Mouse (Mus musculus): ENCODE results near the gene U2af1.

Gene U2af1

GRCm38 (mm10) chr17:31660661-31661250, 2.1 kb upstream of the U2af1 start:
- peak; percentile 50 for DNase-seq

DNA sequence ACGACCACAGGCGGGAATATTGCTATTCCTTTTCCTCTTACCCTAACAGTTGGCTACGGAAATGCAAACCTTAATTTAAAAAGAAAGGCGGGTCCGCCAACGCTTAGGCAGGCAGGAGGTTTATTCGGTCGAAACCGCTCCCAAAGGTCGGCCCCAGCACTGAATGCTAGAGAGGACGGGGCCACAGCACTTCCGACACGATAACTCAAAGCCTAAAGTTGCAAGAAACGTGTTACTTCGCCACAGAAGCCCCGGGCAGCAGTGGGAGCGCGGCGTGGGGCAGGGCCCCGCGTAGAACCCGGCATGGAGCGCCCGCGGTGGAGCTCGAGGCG, 590 bp downstream of the U2af1 start:
- no peak for DNase-seq

GRCm38 (mm10) chr17:31657141-31657983, 1.3 kb downstream of the U2af1 start:
- DNase-seq, result no peak

DNA sequence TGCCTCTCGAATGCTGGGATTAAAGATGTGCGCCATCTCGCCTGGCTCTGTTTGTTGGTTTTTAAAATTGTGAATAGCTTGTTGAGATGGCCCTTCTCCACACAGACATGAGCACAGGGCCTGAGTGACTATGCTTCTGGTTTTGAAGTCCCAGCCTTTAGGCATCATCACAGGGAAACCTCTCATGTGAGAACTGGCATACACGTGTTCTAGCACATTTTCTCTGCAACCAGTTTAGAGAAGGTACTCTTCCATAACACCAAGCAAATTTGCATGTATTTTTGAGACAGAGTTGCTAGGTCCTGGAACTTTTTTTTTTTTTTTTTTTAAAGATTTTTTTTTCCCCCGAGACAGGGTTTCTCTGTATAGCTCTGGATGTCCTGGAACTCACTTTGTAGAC, 2.0 kb downstream of the U2af1 start:
- no peak for DNase-seq

DNA sequence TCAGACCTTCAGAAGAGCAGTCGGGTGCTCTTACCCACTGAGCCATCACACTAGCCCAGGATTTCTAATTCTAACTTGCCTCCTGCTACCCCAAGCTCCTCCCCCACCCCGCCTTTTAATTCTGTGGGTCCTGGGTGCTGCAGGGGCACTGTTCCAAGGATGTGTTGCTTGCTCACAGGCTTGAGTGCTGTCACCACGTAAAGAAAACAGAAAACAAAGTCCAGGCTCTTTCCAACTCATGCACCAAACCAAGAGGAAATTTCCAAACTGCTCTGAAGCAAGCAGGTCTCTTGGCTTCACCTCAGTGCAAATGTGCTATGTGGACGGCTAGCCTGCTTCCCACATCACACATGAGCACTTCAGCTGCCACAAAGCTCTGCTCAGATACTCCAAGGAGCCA, 3.3 kb downstream of the U2af1 start:
- DNase-seq, result peak; percentile 61

- no peak for DNase-seq
Measured at GRCm38 (mm10) chr17:31653277-31653676, 5.4 kb downstream of the U2af1 start.

DNA sequence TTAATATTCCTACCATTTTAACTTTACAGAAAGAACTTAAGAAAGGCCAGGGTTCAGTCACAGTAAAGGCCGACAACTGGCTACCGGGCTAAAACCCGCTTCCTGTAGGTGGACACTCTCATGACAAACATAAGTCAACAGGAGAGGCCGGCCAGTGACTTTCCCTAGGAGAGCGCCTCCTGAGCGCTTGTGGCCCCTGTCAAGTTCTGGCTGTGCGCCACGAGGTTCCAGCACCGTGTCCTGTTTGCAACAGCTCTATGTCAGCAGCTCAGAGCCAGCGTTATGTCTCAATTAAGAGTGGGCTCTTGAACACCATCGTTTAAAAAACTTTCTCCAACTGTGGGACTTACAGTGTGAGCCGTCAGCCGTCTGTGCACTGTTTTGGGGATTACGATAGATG, 6.5 kb downstream of the U2af1 start:
- no peak for DNase-seq

DNA sequence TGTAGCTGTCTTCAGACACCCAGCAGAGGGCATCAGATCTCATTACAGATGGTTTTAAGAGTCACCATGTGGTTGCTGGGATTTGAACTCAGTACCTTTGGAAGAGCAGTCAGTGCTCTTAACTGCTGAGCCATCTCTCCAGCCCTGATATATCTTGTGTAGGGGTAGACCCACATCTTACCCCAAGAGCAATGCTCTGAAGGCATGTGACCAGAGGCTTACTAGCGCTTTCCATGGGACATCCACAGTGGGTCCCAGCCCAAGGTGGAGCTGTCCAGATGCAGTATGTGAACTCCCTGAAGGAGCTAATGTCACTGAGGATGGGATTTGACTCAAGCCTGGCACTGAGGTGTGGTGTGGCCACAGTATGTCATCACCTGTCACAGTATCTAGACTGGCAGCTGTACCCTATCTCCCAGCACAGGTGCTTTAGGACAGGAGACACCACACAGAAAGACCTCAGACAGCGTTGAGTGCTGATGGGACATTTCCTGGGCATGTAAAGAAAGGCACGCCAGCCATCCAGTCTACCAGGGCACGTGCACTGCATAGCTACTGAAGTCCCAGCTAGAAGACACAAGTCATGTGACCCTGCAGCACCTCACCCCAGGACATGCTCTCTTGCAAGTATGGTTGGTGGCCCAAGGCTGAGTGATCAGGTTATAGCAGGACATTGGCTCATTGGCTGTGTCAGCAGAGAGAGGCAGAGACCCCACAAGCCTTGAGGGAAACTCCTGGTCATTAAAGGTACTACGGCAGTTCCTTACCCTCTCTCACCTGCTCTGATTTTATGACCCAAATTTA, 12.3 kb downstream of the U2af1 start:
- no peak for DNase-seq

DNA sequence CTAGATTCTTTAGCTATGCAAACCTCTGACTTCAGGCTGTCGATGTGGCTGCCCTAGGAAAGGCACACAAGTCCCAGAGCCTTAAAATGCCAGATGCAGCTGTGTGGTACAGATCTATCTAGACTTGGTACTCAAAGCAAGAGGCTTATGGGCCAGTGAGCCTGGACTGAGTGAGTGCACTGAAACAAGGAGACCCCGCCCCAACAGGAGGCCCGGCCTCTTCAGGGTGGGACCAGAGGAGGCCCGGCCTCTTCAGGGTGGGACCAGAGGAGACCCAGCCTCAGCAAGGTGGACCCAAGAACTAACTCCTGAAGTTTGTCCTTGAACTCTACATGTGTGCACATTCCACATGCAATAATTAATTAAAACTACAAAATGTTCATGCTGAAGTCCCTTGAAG, 15.8 kb downstream of the U2af1 start:
- no peak for DNase-seq

DNA sequence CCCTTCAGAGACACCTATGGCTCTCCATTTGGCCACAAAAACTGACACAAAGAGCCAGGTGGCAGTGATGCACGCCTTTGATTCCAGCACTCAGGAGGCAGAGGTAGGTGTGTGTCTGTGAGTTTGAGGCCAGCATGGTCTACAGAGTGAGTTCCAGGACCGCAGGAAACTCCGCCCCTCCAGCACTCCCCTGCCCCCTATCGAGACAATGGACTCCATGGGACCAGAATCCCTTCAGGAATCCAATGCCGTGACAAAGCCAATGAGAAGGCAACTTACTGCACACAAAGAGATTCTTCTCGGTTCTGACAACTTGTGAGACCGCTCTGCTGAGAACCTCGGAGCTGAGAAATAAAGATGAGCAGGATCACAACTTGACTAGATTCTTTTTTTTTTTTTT, 16.4 kb downstream of the U2af1 start:
- DNase-seq, result no peak

DNA sequence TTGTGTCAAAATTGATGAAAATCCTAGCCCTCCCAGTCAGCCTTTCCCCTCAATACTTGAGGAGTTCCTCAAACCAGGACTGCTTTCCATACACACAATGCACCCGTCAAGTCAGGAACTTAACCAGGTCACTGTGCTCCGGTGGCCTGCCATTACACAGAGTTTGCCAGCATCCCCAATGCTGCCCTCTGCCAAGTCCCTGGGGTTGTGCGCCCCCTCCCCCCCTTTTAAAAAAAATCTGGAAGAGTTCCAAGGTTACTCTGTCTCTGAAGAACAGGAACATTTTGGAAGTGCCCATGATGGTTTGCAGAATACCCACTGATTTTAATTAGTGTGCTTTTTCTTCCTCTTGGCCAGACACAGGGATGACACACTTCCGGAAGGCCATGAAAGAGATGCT, 19.0 kb downstream of the U2af1 start:
- DNase-seq, result no peak

- DNase-seq, result no peak
Measured at GRCm38 (mm10) chr17:31637866-31638570, 20.7 kb downstream of the U2af1 start.

- peak; percentile 91 for DNase-seq
Measured at GRCm38 (mm10) chr17:31636942-31637811, 21.5 kb downstream of the U2af1 start, which contains the start of gene Cbs. Cbs (minus strand) TSS chr17:31637238.

- DNase-seq, result no peak
Measured at GRCm38 (mm10) chr17:31636277-31636941, 22.3 kb downstream of the U2af1 start.

- DNase-seq, result peak; percentile 34
Measured at GRCm38 (mm10) chr17:31635781-31636180, 22.9 kb downstream of the U2af1 start.

DNA sequence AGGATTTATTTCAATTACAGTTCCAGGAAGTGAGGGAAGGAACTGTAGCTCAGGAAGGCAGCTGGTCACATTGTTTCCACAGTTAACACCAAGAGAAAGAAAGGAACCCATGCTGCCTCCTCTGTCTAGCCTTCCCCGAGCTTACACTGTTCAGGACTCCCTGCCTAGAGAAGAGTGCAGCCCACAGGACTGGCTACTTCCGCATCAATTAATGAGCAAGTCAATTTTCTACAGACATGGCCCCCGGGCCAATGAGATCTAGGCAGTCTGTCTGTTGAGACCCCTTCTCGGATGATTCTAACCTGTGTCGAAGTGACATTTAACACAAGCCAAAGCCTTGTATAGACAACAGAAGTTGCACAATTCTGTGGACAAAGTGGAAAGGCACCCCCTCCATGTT, 23.8 kb downstream of the U2af1 start:
- DNase-seq, result no peak

DNA sequence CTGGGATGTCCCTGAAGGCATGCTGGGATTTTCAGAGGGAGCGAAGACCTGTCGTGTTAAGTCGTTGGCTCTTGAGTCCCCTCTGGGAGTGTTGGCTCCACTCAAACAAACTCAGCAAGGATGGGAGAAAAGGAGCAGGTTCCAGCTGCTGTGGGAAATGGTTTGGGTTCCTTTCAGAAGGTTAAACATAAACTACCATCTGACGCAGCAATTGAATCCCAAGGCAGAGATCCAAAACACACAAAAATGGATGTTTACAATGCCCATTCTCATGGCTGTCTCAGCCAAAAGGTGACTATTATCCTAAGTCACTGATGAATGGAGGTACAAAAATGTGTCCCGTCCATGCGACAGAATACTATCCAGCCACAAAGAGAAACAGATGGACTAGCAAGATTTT, 25.7 kb downstream of the U2af1 start:
- peak; percentile 50 for DNase-seq

- DNase-seq, result peak; percentile 39
Measured at GRCm38 (mm10) chr17:31631081-31631800, 27.5 kb downstream of the U2af1 start.

GRCm38 (mm10) chr17:31627961-31628360, 30.7 kb downstream of the U2af1 start:
- no peak for DNase-seq

DNA sequence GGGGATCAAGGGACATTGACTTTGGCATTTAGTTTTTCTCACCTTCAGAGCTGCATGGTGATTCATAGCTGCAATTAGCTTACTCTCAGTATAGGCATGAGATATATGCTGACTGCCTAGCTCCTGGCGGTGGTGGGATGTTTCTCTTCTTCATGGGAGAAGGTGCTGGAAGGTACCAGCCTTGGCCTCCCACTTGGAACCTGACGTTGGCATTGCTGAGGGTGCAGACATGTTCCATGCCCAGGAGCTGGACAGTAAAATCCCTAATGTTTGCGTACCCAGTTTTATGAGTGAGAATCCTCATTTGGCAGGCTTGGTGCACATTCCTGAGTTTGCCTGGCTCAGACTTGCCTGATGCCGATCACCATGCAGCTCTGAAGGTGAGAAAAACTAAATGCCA, 35.6 kb downstream of the U2af1 start:
- DNase-seq, result no peak
